Mouse (Mus musculus) heart, postnatal 14 days (tissue): ENCODE results near the gene Hspb1. TPM values are rescaled to one million over a fixed set of nuclear protein-coding genes. Genes with fewer than 3 reads are reported as not detected.

Experiments used
- DNase-seq, 2 experiments: peaks; one replicate each; pipeline ENCODE4 v3.0.0; 2021 to 2022
- intact Hi-C: fragments of 180-260 bp; cut with DNase I; formaldehyde crosslinking; loops from one replicate; pipeline ENCODE4 v1.15.1; 2025
- total RNA-seq, 2 experiments: library from RNA; stranded (reverse); gene quantifications; 2 replicates each; pipeline ENCODE4 v1.2.3; 2021

Hspb1 gene
- total RNA-seq, 2 experiments from 2014 or later: 271 to 306 TPM

DNA sequence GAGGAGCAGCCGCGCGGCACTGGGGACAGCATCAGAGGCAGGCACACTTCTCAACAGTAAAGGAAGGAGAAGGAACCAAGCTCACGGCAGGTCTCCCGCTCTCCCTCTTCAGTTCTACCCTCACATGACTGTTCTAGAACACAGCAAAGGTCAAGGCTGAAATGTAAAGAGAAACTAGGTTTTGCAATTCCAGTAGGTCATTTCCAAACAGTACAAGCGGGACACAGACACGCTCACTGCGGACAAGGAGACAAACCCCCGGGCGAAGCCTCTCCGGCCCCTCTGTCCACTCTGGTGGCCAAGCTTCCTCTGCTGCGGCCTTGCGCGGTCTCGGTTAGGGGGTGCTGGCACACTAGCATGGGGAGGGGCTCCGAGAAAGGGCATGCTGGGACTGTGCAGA lies 21.3 kb downstream of the Hspb1 start:
- DNase-seq: no peak
- intact Hi-C loops: no loop called here

DNA sequence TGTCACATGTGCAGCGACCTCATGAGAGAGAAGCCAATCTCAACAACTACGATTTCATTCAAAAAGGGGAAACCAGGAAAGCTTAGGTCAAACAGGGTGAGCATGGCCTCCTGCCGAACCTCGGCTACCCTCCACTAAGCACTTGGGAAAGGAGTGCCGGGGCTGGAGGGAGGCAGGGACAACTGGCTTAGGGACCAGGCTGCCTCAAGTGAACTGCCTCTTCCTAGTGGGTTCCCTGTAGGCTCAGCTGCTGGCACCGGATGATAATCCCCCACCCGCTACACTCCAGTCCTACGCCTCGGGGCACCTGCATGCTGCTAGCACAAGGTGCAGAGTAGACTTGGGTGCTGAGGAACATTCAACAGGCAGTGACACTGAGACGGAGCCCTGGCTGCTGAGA lies 21.9 kb downstream of the Hspb1 start:
- intact Hi-C loops: no loop called here
- peak; percentile 37 to 65 for DNase-seq

- intact Hi-C loops: no loop called here
- no peak for DNase-seq
These were observed 23.1 kb downstream of the Hspb1 start for GRCm38 (mm10) chr5:135910813-135911212.

GRCm38 (mm10) chr5:135911633-135912220 lies 24.0 kb downstream of the Hspb1 start:
- no peak for DNase-seq
- intact Hi-C loops: no loop called here

DNA sequence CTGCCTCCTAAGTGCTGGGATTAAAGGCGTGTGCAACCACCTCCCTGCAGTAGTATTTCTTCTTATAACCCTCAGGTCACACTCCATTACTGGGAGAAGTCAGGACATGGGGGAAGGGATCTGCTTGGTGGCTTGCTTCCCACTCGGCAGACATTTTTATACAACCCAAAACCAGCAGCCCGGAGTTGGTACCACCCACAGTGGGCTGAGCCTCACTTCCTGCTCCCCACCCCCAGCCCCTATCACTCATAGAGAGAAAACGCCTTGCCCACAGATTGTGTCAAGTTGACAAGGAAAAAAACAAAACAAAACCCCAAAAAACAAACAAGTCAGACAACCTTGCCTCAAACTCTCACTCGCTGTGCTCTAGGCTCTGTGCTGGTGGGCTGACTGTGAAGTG lies 25.5 kb downstream of the Hspb1 start:
- intact Hi-C loops: no loop called here
- no peak for DNase-seq

DNA sequence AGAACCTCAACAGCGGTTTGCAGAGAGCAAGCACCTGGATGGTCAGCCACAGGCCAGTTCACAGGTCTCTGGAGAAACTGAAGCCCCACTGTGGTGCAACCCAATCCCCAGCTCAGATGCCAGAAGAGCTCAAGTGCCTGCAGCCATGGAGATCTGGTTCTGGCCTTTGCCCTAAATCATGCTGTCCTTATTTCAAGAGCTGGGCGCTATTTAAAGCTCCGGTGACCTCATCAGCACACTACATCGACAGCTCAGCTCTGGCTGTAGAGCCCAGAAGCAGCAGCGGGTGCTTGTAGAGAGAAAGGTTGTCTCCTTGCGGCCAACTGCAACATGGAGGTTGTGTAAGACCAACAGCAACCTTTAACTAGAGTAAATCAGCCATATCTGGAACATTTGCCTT lies 26.4 kb downstream of the Hspb1 start:
- intact Hi-C loops: no loop called here
- peak; percentile 59 to 73 for DNase-seq

DNA sequence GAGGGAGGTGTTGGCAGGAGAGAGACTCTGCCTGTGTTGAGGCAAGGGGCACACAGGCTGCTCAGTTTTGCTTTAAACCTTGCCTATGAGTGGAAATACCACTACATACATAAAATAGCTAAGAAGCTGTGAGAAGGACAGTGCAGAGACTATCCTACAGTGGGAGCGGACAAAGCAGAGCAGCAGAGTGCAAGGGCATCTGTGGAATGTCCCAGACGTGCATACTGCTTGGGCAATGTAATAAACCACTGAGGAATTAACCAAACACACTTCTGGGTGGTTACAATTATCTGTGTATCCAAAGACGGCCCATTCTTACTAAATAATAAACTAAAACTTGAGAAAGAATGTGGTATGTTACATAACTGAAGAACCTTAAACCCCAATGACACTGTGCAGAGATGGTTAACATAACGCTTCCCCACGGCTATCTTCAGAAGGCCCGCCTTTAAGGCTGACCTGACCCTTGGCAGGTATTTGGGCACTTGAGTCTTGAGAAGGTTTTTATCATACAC lies 28.4 kb downstream of the Hspb1 start:
- DNase-seq: no peak
- intact Hi-C loops: loop anchor here (2.0 kb wide), 1 partner anchor 15 kb away; no protein-coding TSS in a partner anchor

- intact Hi-C loops: loop anchor here (2.0 kb wide), 1 partner anchor 14 kb away; no protein-coding TSS in a partner anchor
- DNase-seq: no peak
These were observed 28.9 kb downstream of the Hspb1 start for GRCm38 (mm10) chr5:135916601-135917000.

DNA sequence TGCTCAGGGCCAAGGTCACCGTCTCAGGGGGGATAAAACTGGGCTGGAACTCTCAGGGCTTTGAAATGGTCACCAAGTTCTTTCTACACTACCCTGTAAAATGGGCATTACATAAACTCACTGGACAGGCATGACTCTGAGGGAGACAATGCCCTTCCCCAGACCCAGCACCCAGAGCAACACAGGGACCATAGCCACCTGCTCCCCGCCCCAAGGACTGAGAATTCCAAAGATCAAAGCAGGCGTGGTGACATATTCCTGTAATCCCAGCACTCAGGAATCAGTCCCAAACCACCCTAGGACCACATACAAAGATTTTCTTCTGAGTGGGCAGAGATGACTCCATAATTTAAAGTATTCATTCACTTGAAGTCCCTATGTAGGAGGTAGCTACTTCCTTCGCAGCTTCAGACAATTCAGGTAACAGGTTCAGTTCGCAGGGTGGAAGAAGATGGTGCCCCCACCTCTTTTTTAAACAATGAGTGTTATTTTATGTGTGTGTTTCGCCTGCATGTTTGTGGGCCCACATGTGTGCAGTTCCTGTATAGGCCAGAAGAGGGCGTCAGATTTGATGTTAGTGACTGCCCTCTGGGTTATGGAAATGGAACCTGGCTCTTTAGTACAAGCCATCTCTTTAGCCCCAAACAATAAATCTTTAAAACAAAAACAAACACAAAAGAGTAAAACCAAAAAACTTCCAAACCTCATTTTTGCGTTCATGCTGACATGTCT lies 29.8 kb downstream of the Hspb1 start:
- intact Hi-C loops: loop anchor here (2.0 kb wide), 1 partner anchor 13 kb away; no protein-coding TSS in a partner anchor
- no peak for DNase-seq

DNA sequence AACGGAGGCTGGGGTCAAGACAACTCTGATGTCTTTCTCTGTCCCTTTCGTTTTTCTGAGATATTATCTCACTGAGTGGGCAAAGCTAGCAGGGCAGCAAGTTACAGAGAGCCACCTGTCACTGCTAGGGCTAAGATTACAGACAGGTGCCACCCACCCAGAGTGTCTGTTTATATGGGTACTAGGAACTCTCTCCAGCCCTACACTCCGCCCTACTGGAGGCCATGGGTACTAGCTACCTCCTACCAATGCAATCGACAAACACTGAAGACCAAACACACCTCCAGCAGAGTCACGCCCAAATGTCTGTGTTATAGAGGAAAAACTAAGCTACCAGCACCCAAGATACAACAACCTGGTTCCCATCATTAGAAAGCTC lies 30.3 kb downstream of the Hspb1 start:
- intact Hi-C loops: no loop called here
- no peak for DNase-seq

DNA sequence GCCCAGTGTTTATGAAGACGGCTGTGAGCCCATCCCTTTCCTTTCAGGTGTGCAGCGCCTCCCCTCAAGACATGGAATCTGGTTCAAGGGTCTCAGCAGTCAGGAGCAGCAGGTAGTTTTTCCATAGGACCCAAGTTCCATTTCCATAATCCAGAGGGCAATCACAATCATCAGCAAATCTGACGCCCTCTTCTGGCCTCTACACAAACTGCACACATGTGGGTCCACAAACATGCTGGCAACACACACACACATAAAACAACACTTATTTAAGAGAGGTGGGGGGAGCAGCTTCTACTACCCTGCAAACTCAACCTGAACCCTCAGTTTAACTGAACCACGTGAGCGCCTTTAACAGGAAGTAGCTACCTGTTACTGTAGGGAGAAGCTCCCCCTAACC lies 30.9 kb downstream of the Hspb1 start:
- intact Hi-C loops: no loop called here
- DNase-seq: no peak

DNA sequence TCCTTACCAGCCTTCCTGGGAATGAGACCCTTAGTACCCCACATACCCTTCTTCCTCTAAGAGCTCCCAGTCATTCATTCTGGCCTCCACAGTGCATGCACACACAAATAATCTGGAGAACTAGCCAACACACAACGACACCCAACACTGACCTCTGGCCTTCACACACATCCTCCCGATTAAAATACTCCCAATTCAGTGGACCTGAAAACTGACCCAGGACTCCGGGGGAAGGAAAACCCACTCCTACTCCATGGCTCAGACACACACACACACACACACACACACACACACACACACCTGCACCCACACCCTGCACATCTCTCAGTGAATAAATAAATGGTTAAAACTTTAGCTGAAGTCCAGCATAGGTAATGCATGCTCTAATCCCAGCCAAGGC lies 32.2 kb downstream of the Hspb1 start:
- no peak for DNase-seq
- intact Hi-C loops: no loop called here

DNA sequence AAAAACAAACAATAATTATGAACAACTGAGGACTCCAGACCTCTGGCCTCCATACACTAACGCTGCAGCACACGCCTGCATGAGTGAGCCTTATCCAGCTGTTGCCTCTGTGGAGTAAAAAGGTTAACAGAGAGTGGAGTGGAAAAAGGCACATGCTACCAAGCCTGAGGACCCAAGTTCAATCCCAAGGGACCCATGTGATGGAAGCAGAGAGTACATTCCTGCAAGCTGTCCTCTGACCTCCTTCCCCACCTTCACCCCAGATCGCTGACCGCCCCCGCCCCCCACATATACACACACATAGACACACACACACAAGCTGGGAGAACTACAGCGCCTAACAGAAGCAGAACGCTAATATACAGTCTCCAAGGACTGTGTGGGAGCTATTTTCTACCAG lies 36.2 kb downstream of the Hspb1 start:
- no peak for DNase-seq
- intact Hi-C loops: no loop called here

- no peak for DNase-seq
- intact Hi-C loops: loop anchor here (2.0 kb wide), 1 partner anchor 13 kb away; no protein-coding TSS in a partner anchor
These were observed 42.1 kb downstream of the Hspb1 start for GRCm38 (mm10) chr5:135929685-135930424.

GRCm38 (mm10) chr5:135931526-135931925 lies 43.8 kb downstream of the Hspb1 start:
- intact Hi-C loops: loop anchor here (2.0 kb wide), 1 partner anchor 15 kb away; no protein-coding TSS in a partner anchor
- no peak for DNase-seq

DNA sequence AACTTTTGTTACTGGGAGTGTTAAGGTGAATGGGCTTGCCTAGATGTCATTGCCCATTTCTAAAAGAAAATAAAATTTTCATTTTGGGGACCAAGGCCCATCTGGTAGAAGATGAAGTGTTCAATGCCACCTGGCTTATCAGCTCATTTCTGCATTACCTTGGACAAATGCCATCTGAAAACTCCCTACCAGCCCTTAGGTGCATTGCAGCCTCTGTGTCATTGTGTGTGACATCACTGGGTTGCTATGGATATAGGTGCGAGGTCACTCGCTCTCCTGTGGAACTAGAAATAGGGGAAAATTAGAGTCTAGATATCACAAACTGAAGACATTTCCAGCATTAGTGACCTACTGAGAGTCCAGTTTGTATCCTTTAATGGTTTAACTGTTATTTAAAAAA lies 44.6 kb downstream of the Hspb1 start:
- DNase-seq: no peak
- intact Hi-C loops: no loop called here

- no peak for DNase-seq
- intact Hi-C loops: no loop called here
These were observed 45.6 kb downstream of the Hspb1 start for GRCm38 (mm10) chr5:135933222-135933899.

DNA sequence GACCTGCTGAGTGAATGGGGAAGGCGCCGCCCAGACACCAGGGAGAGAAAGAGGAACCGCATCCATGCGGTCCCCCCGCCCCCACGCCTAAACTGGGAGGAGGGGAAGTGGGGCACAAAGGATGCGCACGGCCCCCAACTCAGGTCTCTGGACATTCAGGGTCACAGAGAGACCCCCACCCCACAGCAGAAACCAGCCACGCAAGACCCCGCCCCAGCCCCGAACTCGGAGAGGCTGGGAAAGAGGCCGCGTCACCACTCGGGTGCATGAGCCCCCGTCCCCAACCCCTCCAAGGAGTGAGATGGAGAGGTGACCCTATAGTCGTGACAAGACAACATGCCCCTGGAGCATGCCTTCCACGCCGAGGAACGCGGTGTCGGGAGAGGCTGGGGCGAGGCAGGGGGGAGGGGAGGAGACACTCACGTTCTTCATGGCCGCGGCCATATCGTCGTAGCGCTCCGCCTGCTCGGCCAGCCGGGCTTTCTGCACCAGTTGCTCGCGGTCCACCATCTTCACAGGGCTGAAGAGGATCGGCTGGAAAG lies 46.3 kb downstream of the Hspb1 start:
- intact Hi-C loops: loop anchor here (2.0 kb wide), 1 partner anchor 29 kb away; no protein-coding TSS in a partner anchor
- peak; percentile 63 to 68 for DNase-seq

DNA sequence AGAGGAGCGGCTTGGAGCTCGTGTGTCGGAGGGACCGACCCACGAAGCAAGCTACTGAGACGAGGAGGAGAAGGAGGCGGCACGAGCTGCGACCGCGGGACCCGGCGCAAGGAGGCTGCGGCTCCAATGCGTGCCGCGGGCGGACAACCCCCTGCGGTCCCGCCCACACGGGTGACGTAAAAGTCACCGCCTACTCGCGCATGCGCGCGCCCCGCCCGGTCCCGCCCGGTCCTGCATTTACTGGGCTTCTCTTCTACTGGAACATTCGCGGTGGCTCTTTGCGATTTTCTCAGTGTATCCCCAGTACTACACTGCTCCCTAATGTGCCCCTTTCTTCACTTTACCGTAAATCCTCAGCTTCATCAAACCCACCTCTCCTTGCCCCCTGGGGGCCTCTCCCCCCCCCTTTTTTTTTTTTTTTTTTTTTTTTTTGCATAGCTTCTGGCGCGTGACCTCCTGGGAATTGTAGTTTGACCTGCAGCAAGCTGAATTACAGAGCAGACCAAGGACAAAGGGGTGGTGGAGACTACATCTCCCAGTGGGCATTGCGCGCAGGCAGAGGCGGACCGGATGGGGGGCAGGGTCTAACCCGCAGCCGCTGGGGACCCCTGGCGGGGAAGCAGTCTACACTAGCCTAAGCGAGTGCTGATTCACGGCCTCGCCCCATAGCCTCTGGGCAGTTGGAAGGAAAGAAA lies 46.9 kb downstream of the Hspb1 start, which contains the start of gene Ywhag:
Gene Ywhag, minus strand, starts transcription at position 136 of the 695 bp plus-strand sequence.
- DNase-seq: peak; percentile 99
- intact Hi-C loops: loop anchor here (2.0 kb wide), 1 partner anchor 30 kb away; no protein-coding TSS in a partner anchor

DNA sequence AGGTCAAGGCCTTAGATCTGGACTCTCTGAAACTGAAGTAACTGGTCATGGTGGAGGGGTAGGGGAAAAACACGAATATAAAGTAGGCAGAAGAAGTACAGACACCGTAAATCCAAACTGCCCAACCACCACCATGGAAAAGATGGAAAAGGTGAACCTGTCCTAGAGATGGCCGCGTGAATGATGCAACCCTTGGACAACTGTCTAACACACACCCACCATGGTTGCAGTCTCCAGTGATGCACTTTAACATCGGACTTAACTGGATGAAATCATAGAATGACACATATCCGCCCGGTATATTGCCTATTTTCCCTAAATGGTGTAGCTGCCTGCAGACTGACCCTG lies 47.4 kb downstream of the Hspb1 start:
- intact Hi-C loops: loop anchor here (2.0 kb wide), 1 partner anchor 30 kb away; no protein-coding TSS in a partner anchor
- DNase-seq: no peak
